7 mouse cellular contexts compared by ENCODE assay signal in the genomic region with DNA sequence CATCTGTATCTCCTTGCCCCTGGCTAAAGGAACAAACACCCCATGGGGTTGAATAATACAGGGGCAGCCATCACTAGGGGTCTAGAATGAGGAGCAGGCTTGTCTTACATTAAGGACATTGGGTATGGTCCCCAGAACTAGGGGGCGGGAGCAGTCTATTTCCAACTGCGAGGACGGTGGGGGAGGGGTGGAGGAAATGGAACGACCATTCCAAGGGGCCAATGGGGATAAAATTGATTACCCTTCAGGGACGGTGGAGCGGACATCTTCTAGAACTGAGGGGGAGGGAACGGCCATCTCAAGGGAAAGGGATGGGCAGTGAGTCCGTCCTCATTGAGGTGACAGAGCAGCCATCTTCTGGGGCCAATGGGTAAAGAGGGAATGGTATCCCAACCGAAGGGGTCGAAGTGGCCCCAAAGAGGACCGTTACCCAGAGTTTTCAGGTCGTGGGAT. TPM values are rescaled to one million over a fixed set of nuclear protein-coding genes. Genes with fewer than 3 reads are reported as not detected.
DNase-seq lines count a peak whose midpoint lies in the region; ATAC-seq and TF ChIP-seq lines count a peak whose summit lies in the region.

No protein-coding gene starts in this region.

- no peak for TF ChIP-seq CTCF in bone marrow, adult 2 months (IDR thresholded peaks at IDR 0.05; ENCODE audit: control insufficient read depth, insufficient read depth, low read length)

- peak; percentile 63 for DNase-seq in kidney, postnatal 10 days
- no peak for DNase-seq in kidney, postnatal 36 days
- DNase-seq in forebrain, embryonic 11.5 days (ENCODE audit: low spot score), result no peak
- DNase-seq in ovary, postnatal 36 days (ENCODE audit: low spot score), result no peak
- no peak for DNase-seq in adrenal gland, postnatal 36 days

- H3K4me1 ChIP-seq in bone marrow, adult 2 months (ENCODE audit: control insufficient read depth, insufficient read depth, low read length), result peaks cover 1% of the 10 kb centered on the region; the same call in 1 of the 2 replicates
- peaks cover 7% of the 10 kb centered on the region; the same call in 1 of the 2 replicates for H3K4me1 ChIP-seq in forebrain, embryonic 11.5 days (replicated peaks; ENCODE audit: control insufficient read depth, insufficient read depth, low read length)
- peaks cover 55% of the 10 kb centered on the region for H3K4me1 ChIP-seq in liver, embryonic 12.5 days

- no peaks in the 10 kb centered on the region for H3K27me3 ChIP-seq in forebrain, embryonic 11.5 days (ENCODE audit: control insufficient read depth, insufficient read depth, low read length)
- H3K27me3 ChIP-seq in liver, embryonic 12.5 days (replicated peaks), result no peaks in the 10 kb centered on the region

- no peaks in the 10 kb centered on the region; the same call in 1 of the 2 replicates for H3K36me3 ChIP-seq in forebrain, embryonic 11.5 days (ENCODE audit: control insufficient read depth, insufficient read depth, low read length)
- peaks cover 49% of the 10 kb centered on the region for H3K36me3 ChIP-seq in liver, embryonic 12.5 days

- peak overlapping the region; percentile 75 for H3K9ac ChIP-seq in forebrain, embryonic 11.5 days (ENCODE audit: low read length)
- peak overlapping the region; percentile 85 for H3K9ac ChIP-seq in liver, embryonic 12.5 days

- peak overlapping the region; percentile 48 for H3K27ac ChIP-seq in bone marrow, adult 2 months (ENCODE audit: control insufficient read depth, insufficient read depth, low read depth, low read length, poor library complexity)
- H3K27ac ChIP-seq in forebrain, embryonic 11.5 days (ENCODE audit: low read depth, low read length), result no peak overlapping the region
- peak overlapping the region; percentile 95 for H3K27ac ChIP-seq in liver, embryonic 12.5 days

- H3K9me3 ChIP-seq in forebrain, embryonic 11.5 days (ENCODE audit: control insufficient read depth, low read length), result no peaks in the 10 kb centered on the region
- H3K9me3 ChIP-seq in liver, embryonic 12.5 days (replicated peaks), result no peaks in the 10 kb centered on the region

- TF ChIP-seq POLR2A in bone marrow, adult 2 months (IDR thresholded peaks at IDR 0.05; ENCODE audit: borderline replicate concordance, control insufficient read depth, low read depth, low read length), result no peak

- peak; percentile 76 for ATAC-seq in forebrain, embryonic 11.5 days (replicated peaks; ENCODE audit: low FRiP score)
- ATAC-seq in liver, embryonic 12.5 days, result peak; percentile 0

- peak overlapping the region; percentile 73 for H3K4me2 ChIP-seq in forebrain, embryonic 11.5 days (ENCODE audit: low read depth, low read length, severe bottlenecking)
- peak overlapping the region; percentile 79 for H3K4me2 ChIP-seq in liver, embryonic 12.5 days

- H3K4me3 ChIP-seq in bone marrow, adult 2 months (replicated peaks; ENCODE audit: control insufficient read depth, low read depth, low read length), result peak overlapping the region; percentile 82
- H3K4me3 ChIP-seq in forebrain, embryonic 11.5 days (ENCODE audit: low read depth, low read length), result peak overlapping the region; percentile 78
- peak overlapping the region; percentile 80 for H3K4me3 ChIP-seq in liver, embryonic 12.5 days

- under 1% methylated on average over 12 of the region's 12 CpGs for WGBS in bone marrow, adult 2 months
- WGBS in forebrain, embryonic 11.5 days, result 1% methylated on average over 12 of the region's 12 CpGs
- WGBS in liver, embryonic 12.5 days (ENCODE audit: insufficient replicate concordance), result 1% methylated on average over 12 of the region's 12 CpGs

RNA-seq across cellular contexts. Expression of a gene that starts 0.4 kb away (rescaled TPM):
- 7.8 and 19.9 TPM in 2 replicates for polyA plus RNA-seq in bone marrow, adult 2 months (2011; ENCODE audit: insufficient read depth, insufficient read length, low replicate concordance, missing spikeins)
- 2.0 TPM in 2 replicates for polyA plus RNA-seq in forebrain, embryonic 11.5 days (2014; fragmentation: Nextera tagmentation; extraction: Ambion mirVana)
- polyA plus RNA-seq in liver, embryonic 12.5 days (2016; fragmentation: Nextera tagmentation; extraction: Ambion mirVana), result 9.9 and 10.0 TPM in 2 replicates
- 1 to 10 TPM; 3.4 to 6.1 TPM for total RNA-seq in adrenal gland, postnatal 36 days (2021)

RNA-seq across cellular contexts. Expression of a gene that starts 0.5 kb away (rescaled TPM):
- 81.6 and 140 TPM in 2 replicates for polyA plus RNA-seq in bone marrow, adult 2 months (2011; ENCODE audit: insufficient read depth, insufficient read length, low replicate concordance, missing spikeins)
- polyA plus RNA-seq in forebrain, embryonic 11.5 days (2014; fragmentation: Nextera tagmentation; extraction: Ambion mirVana), result 80.7 and 85.0 TPM in 2 replicates
- 106 and 109 TPM in 2 replicates for polyA plus RNA-seq in liver, embryonic 12.5 days (2016; fragmentation: Nextera tagmentation; extraction: Ambion mirVana)
- 10 to 100 TPM; 61.5 to 67.0 TPM for total RNA-seq in adrenal gland, postnatal 36 days (2021)

RNA-seq across cellular contexts. Expression of a gene that starts 20.3 kb away (rescaled TPM):
- 8.2 and 11.5 TPM in 2 replicates for polyA plus RNA-seq in bone marrow, adult 2 months (2011; ENCODE audit: insufficient read depth, insufficient read length, low replicate concordance, missing spikeins)
- 2.4 and 2.6 TPM in 2 replicates for polyA plus RNA-seq in forebrain, embryonic 11.5 days (2014; fragmentation: Nextera tagmentation; extraction: Ambion mirVana)
- 2.7 and 3.0 TPM in 2 replicates for polyA plus RNA-seq in liver, embryonic 12.5 days (2016; fragmentation: Nextera tagmentation; extraction: Ambion mirVana)
- total RNA-seq in adrenal gland, postnatal 36 days (2021), result 1 to 10 TPM; 3.7 to 7.8 TPM

RNA-seq across cellular contexts. Expression of a gene that starts 22.1 kb away (rescaled TPM):
- polyA plus RNA-seq in bone marrow, adult 2 months (2011; ENCODE audit: insufficient read depth, insufficient read length, low replicate concordance, missing spikeins), result 24.6 and 66.3 TPM in 2 replicates
- polyA plus RNA-seq in forebrain, embryonic 11.5 days (2014; fragmentation: Nextera tagmentation; extraction: Ambion mirVana), result 2.2 and 2.5 TPM in 2 replicates
- 1.2 and 1.4 TPM in 2 replicates for polyA plus RNA-seq in liver, embryonic 12.5 days (2016; fragmentation: Nextera tagmentation; extraction: Ambion mirVana)
- total RNA-seq in adrenal gland, postnatal 36 days (2021), result 10 to 100 TPM; 11.9 to 14.4 TPM

RNA-seq across cellular contexts. Expression of a gene that starts 23.0 kb away (rescaled TPM):
- polyA plus RNA-seq in bone marrow, adult 2 months (2011; ENCODE audit: insufficient read depth, insufficient read length, low replicate concordance, missing spikeins), result 3.7 and 7.8 TPM in 2 replicates
- 5.8 and 7.7 TPM in 2 replicates for polyA plus RNA-seq in forebrain, embryonic 11.5 days (2014; fragmentation: Nextera tagmentation; extraction: Ambion mirVana)
- 0.42 and 0.48 TPM in 2 replicates for polyA plus RNA-seq in liver, embryonic 12.5 days (2016; fragmentation: Nextera tagmentation; extraction: Ambion mirVana)
- total RNA-seq in adrenal gland, postnatal 36 days (2021), result under 1 TPM; 0.76 to 0.99 TPM
